Mouse (Mus musculus) left cerebral cortex, postnatal 25 days (tissue): ENCODE data around the gene Col4a3. TPM values are rescaled to one million over a fixed set of nuclear protein-coding genes. Genes with fewer than 3 reads are reported as not detected.

ENCODE experiments used
- DNase-seq, 2 experiments: peaks; one replicate each; pipeline ENCODE4 v3.0.0; 2022; ENCODE audit warnings: low spot score in 2 of 2, mixed read lengths in 1 of 2
- intact Hi-C: fragments of 180-260 bp; cut with DNase I; formaldehyde crosslinking; loops from one replicate; pipeline ENCODE4 v1.15.1; 2025
- total RNA-seq, 2 experiments: library from RNA; stranded (reverse); gene quantifications; 2 replicates each; pipeline ENCODE4 v1.2.3; 2021

Col4a3 gene
- total RNA-seq, 2 experiments from 2014 or later: 0.50 to 0.78 TPM

GRCm38 (mm10) chr1:82747714-82748452 lies 161.2 kb downstream of the Col4a3 start:
- no peak for DNase-seq
- intact Hi-C loops: no loop called here

- DNase-seq: no peak
- intact Hi-C loops: no loop called here
These were observed 172.8 kb downstream of the Col4a3 start for GRCm38 (mm10) chr1:82759520-82759919.

GRCm38 (mm10) chr1:82761454-82762169 lies 174.9 kb downstream of the Col4a3 start:
- intact Hi-C loops: no loop called here
- no peak for DNase-seq

- no peak for DNase-seq
- intact Hi-C loops: no loop called here
These were observed 175.6 kb downstream of the Col4a3 start for GRCm38 (mm10) chr1:82762274-82762673.

DNA sequence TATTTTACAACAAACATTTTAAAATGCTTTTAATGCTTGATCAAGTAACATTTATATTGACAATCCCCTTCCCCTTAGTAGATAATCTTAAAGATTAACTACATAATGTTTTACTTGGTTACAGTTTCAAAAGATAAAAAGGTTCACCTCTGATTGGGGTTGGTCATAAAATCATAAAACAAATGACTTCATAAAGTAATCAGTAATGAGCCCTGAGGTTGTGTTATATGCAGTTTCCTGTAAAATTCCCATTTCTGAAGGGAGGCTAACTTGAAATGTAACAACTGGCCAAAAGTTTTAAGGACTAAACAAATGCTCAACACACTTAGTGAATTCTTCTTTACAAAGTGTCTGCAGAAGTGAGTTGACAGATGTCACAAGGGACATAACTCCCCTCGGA lies 179.5 kb downstream of the Col4a3 start:
- DNase-seq: no peak
- intact Hi-C loops: no loop called here

- intact Hi-C loops: no loop called here
- DNase-seq: no peak
These were observed 179.9 kb downstream of the Col4a3 start for GRCm38 (mm10) chr1:82766641-82767040.

- intact Hi-C loops: no loop called here
- DNase-seq: no peak
These were observed 181.5 kb downstream of the Col4a3 start, which contains the start of gene Tm4sf20 for GRCm38 (mm10) chr1:82768269-82768668. TSS of gene Tm4sf20 (minus strand) at chr1:82768461.

DNA sequence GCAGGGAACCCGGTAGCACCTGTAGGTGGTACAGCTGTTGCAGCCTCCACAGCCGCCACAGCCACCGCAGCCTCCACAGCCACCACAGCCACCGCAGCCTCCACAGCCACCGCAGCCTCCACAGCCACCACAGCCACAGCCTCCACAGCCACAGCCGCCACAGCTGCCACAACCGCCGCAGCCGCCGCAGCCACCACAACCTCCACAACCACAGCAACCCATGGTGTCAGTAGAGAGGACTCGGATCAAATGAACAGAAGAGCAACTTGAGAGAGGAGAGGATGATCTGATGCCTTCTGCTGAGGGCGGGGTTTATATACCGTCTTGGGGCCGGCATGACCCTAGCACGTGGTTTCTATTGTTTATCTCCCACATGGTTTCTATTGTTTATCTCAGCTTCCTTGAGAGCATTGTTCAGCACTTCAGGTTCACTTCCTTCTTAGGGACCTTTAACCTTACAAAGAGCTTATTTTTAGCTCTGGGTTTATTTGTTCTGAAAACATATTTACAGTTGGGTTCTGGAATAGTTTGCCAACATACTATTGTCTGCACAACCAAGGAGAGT lies 184.4 kb downstream of the Col4a3 start, which contains the start of gene Gm47791:
Gene Gm47791, minus strand, starts transcription at position 222 of the 565 bp plus-strand sequence.
- DNase-seq: no peak
- intact Hi-C loops: no loop called here

Other genes with a start within 250 kb of the Col4a3 start
- 1 to 10 TPM; 1.5 to 1.9 TPM for gene Col4a4, start 72 bp upstream of the Col4a3 start, total RNA-seq
- 100 to 1,000 TPM; 274 to 279 TPM for gene Mff, start 138.0 kb downstream of the Col4a3 start, total RNA-seq
- gene Tm4sf20, start 181.5 kb downstream of the Col4a3 start, total RNA-seq: not detected
- gene Gm47791, start 184.3 kb downstream of the Col4a3 start, total RNA-seq: not detected